Mouse (Mus musculus) urinary bladder, postnatal 36 days (tissue): Measurements from ENCODE around the gene Dmgdh.

ENCODE experiments used
- DNase-seq, 2 experiments: peaks; one replicate each; pipeline ENCODE4 v3.0.0; 2022; ENCODE audit warnings: low spot score in 2 of 2, mixed read lengths in 1 of 2

Gene Dmgdh

GRCm38 (mm10) chr13:93674131-93674561, at the start of gene Dmgdh, which contains the start of gene Bhmt2:
Gene Dmgdh (plus strand): TSS chr13:93674433.
Gene Bhmt2 (minus strand): TSS chr13:93674302.
- no peak for DNase-seq

- DNase-seq, result no peak
Measured at GRCm38 (mm10) chr13:93628861-93629260, 45.4 kb upstream of the Dmgdh start.

DNA sequence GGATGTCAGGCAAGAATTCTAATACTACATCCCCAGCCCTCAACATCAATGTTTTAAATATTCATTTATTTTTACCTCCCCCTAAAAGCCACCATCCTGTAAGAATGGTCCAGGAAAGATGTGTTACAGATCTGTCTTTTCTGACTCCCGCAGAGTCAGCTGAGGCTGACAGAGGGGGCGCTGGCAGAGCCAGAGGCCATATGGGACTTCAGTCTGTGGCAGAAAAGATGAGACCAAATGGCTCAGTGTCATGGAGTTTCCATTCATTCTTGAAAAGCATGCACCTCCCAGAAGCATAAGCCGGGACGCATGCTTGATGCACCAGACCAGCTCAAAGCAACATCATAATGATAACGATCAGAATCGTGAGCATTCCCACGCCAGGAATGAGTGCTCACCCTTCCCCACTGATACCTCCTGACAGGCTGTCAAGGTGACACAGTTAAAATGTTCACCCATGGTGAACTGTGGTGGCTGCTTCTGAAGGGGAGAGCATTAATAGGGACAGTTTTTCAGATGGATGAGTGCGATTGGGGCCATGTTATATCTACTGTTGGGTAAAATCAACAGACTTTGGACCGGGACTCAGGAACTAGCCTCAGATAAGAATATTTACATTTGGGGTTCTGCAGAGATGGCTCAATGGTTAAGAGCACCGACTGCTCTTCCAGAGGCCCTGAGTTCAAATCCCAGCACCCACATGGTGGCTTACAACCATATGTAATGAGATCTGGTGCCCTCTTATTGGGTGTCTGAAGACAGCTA, 43.1 kb upstream of the Dmgdh start:
- DNase-seq, result no peak

GRCm38 (mm10) chr13:93632927-93633326, 41.3 kb upstream of the Dmgdh start:
- no peak for DNase-seq

DNA sequence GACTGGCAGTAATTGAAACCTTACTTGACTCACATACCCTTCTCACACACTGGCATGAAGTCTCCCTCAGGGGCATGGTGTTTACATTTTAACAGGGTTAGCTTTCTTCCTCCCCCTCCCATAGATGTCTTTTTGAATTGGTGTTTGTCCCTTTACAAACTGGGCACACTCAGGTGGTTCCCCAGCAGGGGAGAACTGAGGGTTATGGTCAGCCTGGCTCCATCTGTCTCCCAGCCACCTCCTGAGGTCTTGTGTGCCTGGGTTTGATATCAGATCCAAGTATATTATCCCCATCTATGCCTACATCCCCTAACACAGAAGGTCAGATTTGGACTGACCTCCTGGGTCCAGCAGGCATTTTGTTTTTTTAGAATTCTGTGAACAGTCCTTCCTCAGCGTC, 37.7 kb upstream of the Dmgdh start:
- DNase-seq, result no peak

DNA sequence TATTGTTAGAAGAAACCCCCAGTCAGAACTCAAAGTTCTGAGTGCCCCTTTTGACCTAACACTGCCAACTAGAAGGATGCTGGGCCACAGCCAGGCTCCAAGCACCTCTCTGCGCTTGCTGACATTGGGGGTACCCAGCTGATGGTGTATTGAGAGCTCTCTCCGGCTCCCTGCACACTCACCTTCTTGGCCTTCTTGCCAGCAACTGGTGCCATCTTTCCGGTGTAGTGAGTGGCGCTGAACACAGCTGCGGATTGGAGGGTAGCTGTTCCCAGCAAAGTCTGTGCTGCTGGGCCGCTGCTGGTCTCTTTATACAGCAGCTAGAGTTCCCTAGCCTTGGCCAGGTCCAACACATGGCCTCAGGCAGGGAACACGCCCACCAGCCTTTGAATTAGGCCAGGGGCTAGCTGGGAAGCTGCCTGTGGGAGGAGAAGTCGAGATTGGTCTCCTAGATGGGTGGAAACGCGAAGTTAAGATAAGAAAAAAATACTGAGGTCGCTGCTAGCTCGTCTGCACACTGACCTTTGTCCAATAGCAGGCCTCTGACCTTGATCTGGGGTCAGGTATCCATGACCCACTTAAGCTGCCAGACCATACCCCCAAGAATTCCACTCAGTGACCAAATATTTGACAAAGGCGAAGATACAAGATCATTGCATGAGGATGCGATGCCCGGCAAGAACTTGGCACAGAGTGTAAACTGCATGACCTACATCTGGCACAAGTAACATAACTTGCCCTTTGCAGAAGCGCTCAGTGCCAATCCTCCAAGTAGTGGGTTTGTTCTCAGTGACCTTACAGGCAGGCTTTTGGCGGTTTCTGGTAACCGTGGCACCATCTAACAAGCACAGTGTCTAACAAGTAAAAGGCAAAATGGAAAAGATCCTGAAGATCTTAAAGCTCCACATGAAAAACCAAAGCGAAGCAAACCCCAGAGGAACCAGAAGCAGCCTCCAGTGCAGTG, 36.7 kb upstream of the Dmgdh start, which contains the start of gene Bhmt:
Gene Bhmt (minus strand): TSS at position 680 of the 964 bp plus-strand sequence.
- no peak for DNase-seq

- no peak for DNase-seq
Measured at GRCm38 (mm10) chr13:93639636-93640035, 34.6 kb upstream of the Dmgdh start.

DNA sequence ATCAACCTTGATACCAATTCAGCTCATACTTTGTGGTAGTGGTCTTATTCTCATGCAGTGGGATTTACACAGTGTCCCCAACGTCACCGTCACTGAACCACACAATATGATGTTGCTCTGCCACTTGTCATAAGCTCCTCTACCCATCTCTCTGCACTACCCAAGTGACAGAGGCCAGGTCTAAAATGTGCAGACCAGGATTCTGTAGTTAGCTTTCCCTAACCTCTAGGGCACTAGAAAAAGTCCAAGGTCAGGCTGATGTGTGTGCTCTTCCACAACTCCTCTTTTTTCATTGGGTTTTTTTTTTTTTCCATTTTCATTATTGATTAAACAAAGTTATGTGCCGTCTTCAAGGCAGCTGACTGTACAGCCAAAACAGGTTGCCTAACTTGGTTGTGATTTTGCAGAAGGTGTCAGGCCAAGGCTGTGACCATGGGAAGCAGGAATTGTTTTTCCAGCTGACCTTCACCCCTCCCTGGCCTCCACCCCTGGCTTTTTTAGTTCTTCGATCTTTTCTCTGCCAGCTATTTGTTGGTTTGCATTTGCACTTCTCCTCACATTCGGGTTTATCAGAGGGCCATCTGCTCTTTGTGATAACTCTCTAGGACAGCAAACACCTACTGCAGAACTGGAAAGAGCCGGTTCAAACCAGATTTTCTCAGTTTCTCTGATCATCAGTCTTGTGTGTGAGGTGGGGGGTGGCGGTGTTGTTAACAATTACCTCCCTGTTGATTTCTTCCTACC, 25.7 kb upstream of the Dmgdh start:
- DNase-seq, result peak; percentile 21 to 37

GRCm38 (mm10) chr13:93653382-93653781, 20.9 kb upstream of the Dmgdh start:
- no peak for DNase-seq

GRCm38 (mm10) chr13:93657941-93658340, 16.3 kb upstream of the Dmgdh start:
- no peak for DNase-seq

GRCm38 (mm10) chr13:93667586-93667985, 6.6 kb upstream of the Dmgdh start:
- DNase-seq, result no peak

- DNase-seq, result no peak
Measured at GRCm38 (mm10) chr13:93672371-93672770, 1.9 kb upstream of the Dmgdh start.

DNA sequence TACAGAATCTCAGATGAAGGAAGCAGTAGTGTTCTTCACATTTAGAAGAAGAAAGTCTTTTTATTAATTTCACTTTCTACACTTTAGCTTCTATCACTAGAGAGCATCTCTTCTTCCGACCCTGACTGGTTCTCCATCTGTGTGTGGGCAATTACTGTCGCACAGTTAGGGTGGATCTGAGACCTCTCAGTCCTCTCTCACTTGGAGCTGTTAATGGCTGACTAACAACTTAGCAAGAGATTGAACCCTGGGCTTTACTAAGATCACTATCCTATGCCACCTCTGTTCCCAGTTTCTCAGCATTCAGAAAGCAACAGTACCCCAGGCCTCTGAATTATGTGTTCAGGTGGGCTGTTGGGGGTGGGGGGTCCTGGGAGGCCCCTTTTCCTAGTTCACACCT, 937 bp upstream of the Dmgdh start:
- DNase-seq, result no peak

- peak in 1 of 2 experiments; percentile 28 for DNase-seq
Measured at GRCm38 (mm10) chr13:93676864-93677263, 2.6 kb downstream of the Dmgdh start.

DNA sequence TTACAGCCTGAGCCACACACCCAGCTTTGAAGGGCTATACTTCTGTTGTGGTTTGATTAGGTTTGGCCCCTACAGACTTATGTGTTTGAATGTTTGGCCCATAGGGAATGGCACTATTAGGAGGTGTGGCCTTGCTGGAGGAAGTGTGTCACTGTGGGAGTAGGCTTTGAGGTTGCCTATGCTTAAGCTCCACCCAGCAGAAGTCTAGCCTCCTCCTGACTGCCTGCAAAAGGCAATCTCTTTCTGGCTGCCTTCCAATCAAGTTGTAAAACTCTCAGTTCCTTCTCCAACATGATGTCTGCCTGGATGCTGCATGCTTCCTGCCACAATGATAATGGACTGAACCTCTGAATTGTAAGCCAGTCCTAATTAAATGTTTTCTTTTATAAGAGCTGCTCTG, 9.1 kb downstream of the Dmgdh start:
- no peak for DNase-seq

GRCm38 (mm10) chr13:93685226-93685625, 11.0 kb downstream of the Dmgdh start:
- no peak for DNase-seq

DNA sequence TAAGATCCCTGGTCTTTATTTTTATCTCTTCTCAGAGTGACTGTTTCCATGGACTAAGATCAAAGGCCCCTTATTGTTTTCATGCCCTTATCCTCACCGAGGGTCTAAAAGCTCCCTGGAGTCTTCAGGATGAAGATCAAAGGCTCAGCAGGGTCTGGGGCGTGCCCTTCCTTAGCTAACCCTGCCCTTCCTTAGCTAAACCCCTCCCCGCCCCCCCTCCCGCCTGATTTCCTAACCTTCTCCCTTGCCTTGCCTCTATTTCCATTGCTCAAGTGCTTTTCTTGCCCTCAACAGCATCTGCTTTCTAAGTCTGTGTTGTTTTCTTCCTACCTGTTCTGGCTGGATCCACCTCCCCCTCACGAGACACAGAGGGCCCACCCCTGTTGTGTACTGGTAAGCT, 13.1 kb downstream of the Dmgdh start:
- DNase-seq, result no peak

DNA sequence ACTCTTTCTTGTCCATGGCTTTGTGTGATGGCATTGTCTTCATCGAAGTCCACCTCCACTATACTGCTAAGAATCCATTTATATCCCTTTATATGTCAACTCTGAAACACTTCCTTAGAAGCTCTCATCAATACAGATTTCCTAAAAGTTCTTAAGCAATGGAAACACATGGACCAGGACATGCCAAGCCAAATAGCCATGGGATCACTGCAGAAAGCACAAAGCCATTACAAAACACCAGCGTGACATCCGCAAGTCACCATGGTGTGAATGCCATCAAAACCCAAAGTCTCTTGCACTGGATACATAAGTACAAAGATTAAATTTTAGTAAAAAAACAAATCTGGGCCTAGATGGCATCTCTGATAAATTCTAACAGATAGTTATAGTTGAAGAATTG, 15.3 kb downstream of the Dmgdh start:
- DNase-seq, result no peak

DNA sequence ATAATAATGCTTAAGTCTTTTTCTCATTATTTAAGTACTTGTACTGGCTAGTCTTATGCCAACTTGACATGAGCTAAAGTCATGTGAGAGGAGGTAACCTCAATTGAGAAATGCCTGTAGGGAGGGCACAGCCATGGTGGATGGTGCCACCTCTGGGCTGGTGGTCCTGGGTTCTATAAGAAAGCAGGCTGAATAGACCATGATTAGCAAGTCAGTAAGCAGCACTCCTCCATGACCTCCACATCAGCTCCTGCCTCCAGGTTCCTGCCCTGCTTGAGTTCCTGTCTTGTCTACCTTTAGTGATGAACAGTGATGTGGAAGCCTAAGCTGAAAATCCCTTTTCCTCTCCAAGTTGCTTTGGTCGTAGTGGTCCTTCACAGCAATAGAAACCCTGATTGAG, 16.6 kb downstream of the Dmgdh start:
- DNase-seq, result no peak

DNA sequence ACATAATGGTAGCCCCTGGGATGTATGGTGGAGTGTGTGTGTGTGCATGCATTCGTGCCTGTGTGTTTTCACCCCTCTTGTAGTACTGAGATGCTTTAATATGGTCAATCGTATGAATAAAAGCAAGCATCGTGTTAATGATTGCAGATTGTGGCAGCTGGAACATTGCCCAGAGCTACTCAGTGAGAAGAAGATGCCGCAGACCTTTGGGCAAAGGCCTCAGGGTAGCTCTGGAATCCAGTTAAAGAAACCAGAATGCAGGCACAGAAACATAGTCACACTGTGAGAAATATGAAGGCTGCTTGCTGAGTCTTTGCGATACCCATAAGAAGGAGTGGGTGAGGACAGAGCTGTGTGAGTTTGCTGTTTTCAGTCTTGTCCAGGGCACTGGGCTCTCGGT, 24.6 kb downstream of the Dmgdh start:
- no peak for DNase-seq

DNA sequence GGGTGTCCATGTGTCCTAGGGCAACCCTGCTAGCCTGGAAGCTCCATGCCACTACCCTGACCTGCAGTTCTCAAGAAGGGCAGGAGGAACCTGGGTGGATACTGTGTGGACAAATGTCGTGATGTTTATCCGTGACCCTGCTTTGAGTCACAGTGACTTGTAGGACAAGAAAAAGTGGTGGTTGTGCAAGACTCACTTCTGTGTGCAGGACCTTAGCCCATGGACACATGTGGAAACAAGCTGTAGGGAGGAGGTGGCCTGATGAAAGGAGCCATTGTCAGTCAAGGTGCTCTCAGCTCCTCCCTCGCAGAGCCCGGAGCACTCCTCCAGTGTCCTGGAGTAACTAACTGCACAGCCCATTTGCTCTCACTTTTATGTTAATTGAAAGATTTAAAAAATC, 31.5 kb downstream of the Dmgdh start:
- peak; percentile 42 to 49 for DNase-seq

DNA sequence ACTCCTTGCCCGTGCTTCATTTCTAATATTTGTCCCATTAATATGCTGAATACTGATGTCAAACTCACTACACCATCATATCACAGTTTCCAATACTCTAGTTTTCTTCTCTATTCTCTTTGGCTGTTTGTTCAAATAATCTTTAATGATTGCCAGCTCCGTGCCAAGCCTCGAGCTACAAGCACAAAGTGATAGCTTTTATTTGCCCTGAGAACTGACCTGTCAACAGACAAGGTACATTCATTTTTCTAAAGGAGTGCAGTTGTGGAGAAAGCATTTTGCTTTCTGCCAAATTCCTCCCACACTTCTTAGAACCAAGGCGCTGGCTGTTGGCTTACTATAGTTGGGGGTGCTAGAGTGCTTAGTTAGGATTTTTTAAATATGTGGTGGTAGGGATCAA, 33.0 kb downstream of the Dmgdh start:
- DNase-seq, result no peak
